Mouse (Mus musculus) neutrophil, adult 5-6 weeks (primary cell): Measurements from ENCODE around the gene Ccdc174. TPM values are rescaled to one million over a fixed set of nuclear protein-coding genes. Genes with fewer than 3 reads are reported as not detected.

Experiments used
- ATAC-seq: fragments of 151-379, 151-347 bp; 2 replicates; pipeline ENCODE4 v1.8.0; 2017; ENCODE audit warnings: mild to moderate bottlenecking, moderate TSS enrichment; ENCODE audit not compliant: insufficient number of reproducible peaks, poor library complexity, low FRiP score, severe bottlenecking; ENCODE audit errors: extremely low read depth
- total RNA-seq: library from RNA; stranded (forward); fragments of 200-1000 nt; gene quantifications from 2 replicates; pipeline ENCODE4 v1.2.3, GENCODE M21; 2017

The Ccdc174 gene
- total RNA-seq = 74.0 and 86.0 TPM in 2 replicates

- peak; percentile 99 for ATAC-seq
These were observed at the start of gene Ccdc174 for GRCm38 (mm10) chr6:91877885-91878651. Gene Ccdc174, plus strand, starts transcription at chr6:91878053.

DNA sequence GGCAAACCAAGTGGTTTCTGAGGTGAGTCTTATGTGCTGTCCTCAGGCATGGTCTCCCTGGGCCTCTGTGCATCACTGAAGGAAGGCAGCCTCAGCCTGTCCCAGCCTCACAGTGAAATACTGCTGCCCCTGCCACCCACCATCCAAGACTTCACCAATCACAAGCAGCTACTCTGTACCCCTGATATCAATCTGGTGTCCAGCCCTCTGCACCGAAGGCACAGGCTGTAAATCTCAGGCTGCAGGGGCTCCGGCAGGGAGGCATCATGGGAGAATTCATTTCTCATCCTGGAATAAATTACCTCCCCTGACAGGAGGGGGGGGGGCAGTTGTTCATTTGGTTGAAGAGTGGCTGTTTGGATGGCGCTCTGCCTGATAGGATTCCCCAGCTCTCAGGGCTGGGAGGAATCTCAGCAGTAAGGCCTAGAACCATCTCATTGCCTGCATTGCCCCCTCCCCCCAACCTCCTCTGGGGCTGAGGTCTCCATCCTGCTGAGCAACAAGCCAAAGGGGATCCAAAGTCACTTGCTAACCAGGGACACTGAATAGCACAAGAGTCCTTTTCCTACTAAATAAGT is 44.9 kb upstream of the Ccdc174 start:
- no peak for ATAC-seq

DNA sequence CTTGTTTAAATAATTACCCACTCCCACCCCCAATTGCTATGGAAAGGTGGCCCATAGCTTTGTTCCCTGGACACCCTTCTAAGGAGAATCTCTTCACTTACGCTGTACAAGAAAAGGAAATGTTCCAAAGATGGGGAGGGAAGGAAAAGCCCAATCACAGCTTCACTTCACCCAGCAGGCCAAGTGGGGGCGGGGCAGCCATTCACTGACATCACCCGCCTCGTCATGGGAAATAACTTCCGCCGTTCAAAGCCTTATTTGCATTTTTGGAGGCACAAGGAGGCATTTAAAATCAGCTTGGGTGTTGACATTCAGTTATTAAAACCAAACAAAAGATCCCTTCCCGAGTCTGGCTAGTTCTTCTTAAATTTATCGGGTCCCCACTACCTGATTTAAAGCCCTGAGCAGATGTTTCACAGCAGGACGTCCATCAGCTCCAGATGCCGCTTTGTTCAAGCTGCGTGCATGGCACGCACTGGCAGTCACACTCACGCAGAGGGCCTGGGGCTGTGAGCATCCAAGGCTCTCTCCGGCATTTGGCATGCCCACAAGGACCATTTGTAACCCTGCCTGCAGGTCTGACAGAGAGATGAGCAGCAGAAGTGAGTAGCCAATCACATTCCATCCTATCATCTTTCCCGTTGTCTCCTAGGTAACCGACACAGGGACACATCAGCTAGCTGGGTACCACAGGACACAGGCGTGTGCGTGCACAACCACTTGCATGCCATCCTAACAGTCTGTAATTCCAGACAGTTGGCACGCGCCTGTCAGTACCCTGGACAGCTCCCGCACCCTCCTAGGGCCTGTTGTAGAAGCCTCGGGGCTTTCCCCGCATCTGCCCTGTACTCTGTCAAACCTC is 38.6 kb upstream of the Ccdc174 start:
- ATAC-seq = no peak

DNA sequence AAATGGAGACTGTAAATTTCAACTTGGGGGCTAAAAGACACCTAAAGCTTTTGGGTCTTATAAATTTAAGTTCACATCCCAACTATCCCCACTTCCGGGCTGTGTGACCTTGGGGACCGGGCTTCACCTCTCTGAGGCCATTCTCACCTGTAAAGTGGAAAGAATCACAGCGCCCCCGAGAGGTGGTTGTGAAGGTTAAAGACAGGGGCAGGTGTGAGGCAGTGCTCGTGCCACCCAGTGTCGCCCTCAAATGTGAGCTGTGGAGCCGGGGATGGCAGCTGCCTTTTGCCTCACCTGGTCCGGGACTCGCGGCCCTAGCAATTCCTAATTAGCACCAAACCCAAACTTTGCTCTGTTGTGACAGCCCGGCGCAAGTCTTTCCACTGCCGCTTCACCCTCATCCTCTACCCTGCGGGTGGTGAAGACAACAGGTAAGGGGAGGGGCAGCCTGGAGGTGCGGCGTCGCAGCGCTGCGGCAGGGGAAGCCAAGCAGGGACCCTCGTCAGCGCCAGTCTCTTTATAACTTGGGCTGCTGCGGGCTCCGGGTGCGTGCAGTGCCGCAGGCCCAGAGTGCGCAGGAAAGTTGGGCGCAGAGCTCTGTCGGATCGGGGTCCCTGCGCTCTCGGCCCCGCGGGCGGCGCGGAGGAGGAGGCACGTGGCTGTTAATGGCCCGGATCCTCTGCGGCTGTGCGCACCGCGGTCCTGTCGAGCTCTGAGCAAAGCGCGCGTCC is 34.8 kb upstream of the Ccdc174 start:
- no peak for ATAC-seq

GRCm38 (mm10) chr6:91843628-91844153 is 34.2 kb upstream of the Ccdc174 start:
- ATAC-seq = no peak

- no peak for ATAC-seq
These were observed 25.3 kb upstream of the Ccdc174 start for GRCm38 (mm10) chr6:91852550-91852949.

DNA sequence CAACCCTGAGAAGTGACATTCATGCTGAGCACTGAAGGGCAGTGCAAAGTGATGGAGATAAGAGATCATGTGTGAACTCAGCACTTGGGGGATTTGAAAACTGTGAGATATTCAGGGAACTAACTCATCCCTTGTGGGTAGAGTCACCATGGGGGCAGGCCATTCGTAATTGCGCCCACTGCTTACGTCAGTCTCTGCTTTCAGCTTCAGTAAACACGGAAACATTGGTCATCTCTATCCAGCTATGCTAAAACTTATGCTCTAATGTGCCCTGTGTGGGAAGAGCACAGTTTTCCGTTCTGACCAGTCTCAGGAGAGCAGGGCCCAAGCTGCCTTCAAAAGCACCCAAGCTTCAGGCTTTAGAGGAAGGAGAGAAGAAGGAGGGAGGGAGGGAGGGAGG is 19.5 kb upstream of the Ccdc174 start:
- no peak for ATAC-seq

- no peak for ATAC-seq
These were observed 15.0 kb upstream of the Ccdc174 start for GRCm38 (mm10) chr6:91862848-91863247.

DNA sequence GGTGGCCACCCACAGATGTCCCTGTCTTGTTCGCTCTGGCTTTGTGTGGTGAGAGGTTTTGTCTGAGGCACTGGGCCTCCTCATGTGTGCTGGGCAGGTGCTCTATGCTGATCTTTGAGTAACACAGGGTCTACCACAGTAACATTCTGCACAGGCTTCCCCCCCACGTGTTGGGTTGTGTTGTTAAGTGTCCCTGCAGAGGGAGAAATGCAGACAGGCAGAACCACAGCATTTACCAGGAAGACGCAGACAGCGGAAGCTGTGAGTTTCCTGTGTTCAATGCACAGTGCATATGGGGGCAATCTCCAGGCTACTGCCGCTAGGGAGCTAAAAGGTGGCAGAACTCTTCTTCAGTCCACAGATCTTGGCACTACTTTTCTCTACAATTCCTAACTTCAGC is 13.3 kb upstream of the Ccdc174 start:
- no peak for ATAC-seq

GRCm38 (mm10) chr6:91865601-91866000 is 12.3 kb upstream of the Ccdc174 start:
- no peak for ATAC-seq

DNA sequence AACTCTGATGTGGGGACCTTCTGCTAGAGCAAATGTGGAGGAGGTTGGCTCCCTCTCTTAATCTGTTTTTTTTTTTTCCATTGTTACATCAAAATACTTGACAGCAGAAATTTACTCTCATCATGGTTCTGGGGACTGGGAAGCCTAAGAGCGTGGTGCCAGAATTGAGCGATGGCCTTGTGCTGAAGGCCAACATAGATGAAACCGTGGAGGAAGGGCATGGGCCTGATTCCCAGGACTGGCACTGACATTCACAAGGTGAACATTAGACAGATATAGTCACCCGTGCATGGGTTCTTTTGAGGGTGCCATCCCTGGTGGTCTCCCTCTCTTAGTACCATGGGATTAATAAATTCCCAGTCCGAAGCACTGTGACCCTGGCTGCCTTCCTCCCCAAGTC is 9.8 kb upstream of the Ccdc174 start:
- ATAC-seq = no peak

GRCm38 (mm10) chr6:91872781-91873180 is 5.1 kb upstream of the Ccdc174 start:
- ATAC-seq = no peak

GRCm38 (mm10) chr6:91883859-91884258 is 6.0 kb downstream of the Ccdc174 start:
- ATAC-seq = no peak

GRCm38 (mm10) chr6:91889255-91889906 is 11.5 kb downstream of the Ccdc174 start:
- no peak for ATAC-seq

- ATAC-seq = no peak
These were observed 12.8 kb downstream of the Ccdc174 start for GRCm38 (mm10) chr6:91890615-91891014.

DNA sequence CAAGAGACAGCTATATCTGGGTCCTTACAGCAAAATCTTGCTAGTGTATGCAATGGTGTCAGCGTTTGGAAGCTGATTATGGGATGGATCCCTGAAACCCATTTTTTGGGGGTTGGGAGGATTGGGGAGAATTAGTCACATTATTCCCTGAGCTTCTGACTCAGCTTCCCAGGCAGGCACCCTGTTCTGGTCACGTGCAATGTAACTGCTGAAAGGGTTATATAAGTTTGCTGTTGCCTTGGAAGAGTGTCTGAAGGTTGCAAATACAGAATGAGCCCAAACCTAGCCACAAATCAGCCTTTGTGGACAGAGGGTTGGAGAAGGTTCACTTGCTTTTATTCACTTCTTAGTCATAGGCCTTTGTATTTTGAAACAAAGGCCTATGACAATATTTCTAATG is 13.9 kb downstream of the Ccdc174 start:
- no peak for ATAC-seq

DNA sequence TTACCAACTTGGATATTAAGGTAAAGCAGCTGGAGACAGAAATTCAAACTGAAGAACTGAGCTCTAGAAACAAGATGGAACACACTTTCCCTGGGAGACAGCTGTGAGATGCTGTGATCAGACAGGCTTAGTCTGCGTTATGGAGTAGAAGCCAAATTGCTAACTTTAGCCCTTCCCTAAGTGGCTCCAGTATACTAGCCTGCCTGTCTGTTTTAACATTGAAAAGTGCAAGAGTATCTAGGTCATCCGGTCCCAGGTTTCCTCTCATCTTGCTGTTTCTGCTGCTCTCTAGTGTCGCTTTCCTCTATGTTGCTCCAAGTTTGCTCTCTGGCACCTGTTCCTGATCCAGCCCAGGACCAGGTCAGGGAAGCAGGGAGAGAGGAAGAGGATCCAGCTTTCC is 18.9 kb downstream of the Ccdc174 start:
- no peak for ATAC-seq

DNA sequence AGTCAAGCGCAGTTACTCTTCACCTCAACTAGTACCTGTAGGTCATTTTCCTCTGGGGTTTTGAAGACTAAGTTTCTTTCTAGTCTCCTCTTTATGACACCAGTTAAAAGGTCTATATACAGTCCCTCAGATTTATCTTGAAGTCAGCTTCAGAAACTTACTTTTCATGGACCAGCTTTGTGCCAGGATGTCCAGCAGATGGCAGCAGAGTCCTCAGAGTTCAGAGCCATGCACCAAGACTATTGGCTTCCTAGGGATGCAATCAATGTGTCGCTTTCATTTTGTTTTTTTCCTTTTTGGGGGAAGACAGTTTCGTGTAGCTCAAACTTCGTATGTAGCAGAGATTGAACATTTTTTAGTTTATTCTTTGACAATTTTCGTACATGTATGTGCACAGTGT is 23.7 kb downstream of the Ccdc174 start:
- peak; percentile 46; the same call in 1 of the 2 replicates for ATAC-seq
